Mouse (Mus musculus) hematopoietic stem cell, adult 5-6 weeks (primary cell): ENCODE results near the gene Garem2. TPM values are rescaled to one million over a fixed set of nuclear protein-coding genes. Genes with fewer than 3 reads are reported as not detected.

Experiments used
- ATAC-seq, 2 experiments: fragments of 125-278 bp in 1 of 2; replicated peaks in 1 of 2; 2 replicates each; pipeline ENCODE4 v1.8.0; 2016 to 2017; ENCODE audit warnings: inconsistent platforms in 2 of 2, mild to moderate bottlenecking in 2 of 2, moderate number of reproducible peaks in 2 of 2, low read depth in 1 of 2, moderate TSS enrichment in 1 of 2; ENCODE audit not compliant: low FRiP score in 2 of 2, poor library complexity in 2 of 2, severe bottlenecking in 2 of 2, insufficient read depth in 1 of 2, low TSS enrichment in 1 of 2
- total RNA-seq: library from RNA; stranded (forward); fragments of 172-1452, 232-1000 nt; gene quantifications from 2 replicates; pipeline ENCODE4 v1.2.3, GENCODE M21; 2017

Garem2 gene
- total RNA-seq, 1 experiment from 2014 or later = not detected

GRCm38 (mm10) chr5:30108233-30108632 lies 3.3 kb downstream of the Garem2 start:
- no peak for ATAC-seq

- no peak for ATAC-seq
These were observed 4.9 kb downstream of the Garem2 start for GRCm38 (mm10) chr5:30109899-30110298.

- no peak for ATAC-seq
These were observed 5.6 kb downstream of the Garem2 start for GRCm38 (mm10) chr5:30110371-30111060.

GRCm38 (mm10) chr5:30111126-30111525 lies 6.2 kb downstream of the Garem2 start:
- peak in 1 of 2 experiments; percentile 27; a peak in 2 of 4 replicates for ATAC-seq

GRCm38 (mm10) chr5:30111771-30112170 lies 6.8 kb downstream of the Garem2 start:
- ATAC-seq = no peak

- no peak for ATAC-seq
These were observed 7.6 kb downstream of the Garem2 start for GRCm38 (mm10) chr5:30112533-30113068.

GRCm38 (mm10) chr5:30113881-30114760 lies 9.2 kb downstream of the Garem2 start:
- ATAC-seq = peak; percentile 32 to 38; a peak in 2 of 4 replicates

- no peak for ATAC-seq
These were observed 9.8 kb downstream of the Garem2 start for GRCm38 (mm10) chr5:30114761-30115140.

- no peak for ATAC-seq
These were observed 10.8 kb downstream of the Garem2 start for GRCm38 (mm10) chr5:30115718-30116117.

- no peak for ATAC-seq
These were observed 13.1 kb downstream of the Garem2 start for GRCm38 (mm10) chr5:30118018-30118417.

- ATAC-seq = no peak
These were observed 14.2 kb downstream of the Garem2 start for GRCm38 (mm10) chr5:30119163-30119562.

GRCm38 (mm10) chr5:30120106-30120505 lies 15.1 kb downstream of the Garem2 start:
- ATAC-seq = no peak

- ATAC-seq = no peak
These were observed 17.5 kb downstream of the Garem2 start for GRCm38 (mm10) chr5:30122481-30122880.

GRCm38 (mm10) chr5:30125587-30125986 lies 20.6 kb downstream of the Garem2 start:
- peak; percentile 47 to 58; a peak in 2 of 4 replicates for ATAC-seq

GRCm38 (mm10) chr5:30126756-30127155 lies 21.8 kb downstream of the Garem2 start:
- no peak for ATAC-seq

GRCm38 (mm10) chr5:30127921-30128597 lies 23.1 kb downstream of the Garem2 start:
- ATAC-seq = no peak

- ATAC-seq = no peak
These were observed 23.7 kb downstream of the Garem2 start for GRCm38 (mm10) chr5:30128680-30129079.

GRCm38 (mm10) chr5:30131246-30131645 lies 26.3 kb downstream of the Garem2 start:
- no peak for ATAC-seq
